Mouse (Mus musculus) kidney, postnatal 14 days (tissue): ENCODE results near the gene Rtl9.

Experiments used
- DNase-seq: peaks from one replicate; pipeline ENCODE4 v3.0.0; 2022; ENCODE audit warnings: mixed read lengths

The Rtl9 gene

GRCm38 (mm10) chrX:143099044-143099754, at the start of gene Rtl9:
Rtl9 (plus strand) TSS chrX:143099594.
- peak; percentile 18 for DNase-seq

DNA sequence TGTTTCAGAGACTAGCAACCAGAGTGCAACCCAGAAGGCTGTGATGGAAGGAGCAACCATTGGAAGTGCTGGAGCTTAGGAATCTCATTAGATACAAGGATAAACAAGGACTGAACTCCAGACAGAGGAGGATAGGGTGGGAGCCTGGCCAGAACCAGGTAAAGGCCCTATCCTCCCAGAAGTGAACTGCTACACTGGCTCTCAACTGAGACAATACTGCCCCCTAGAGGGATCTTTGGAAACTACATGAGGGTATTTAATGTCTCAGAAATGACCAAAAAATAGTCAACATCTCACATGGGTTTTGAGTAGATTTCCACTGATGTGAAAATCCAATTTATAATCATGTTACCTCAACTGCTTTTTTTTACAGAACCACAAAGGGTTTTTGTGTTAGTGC, 47.9 kb upstream of the Rtl9 start:
- DNase-seq: peak; percentile 20

- no peak for DNase-seq
Observed at GRCm38 (mm10) chrX:143051921-143052320, 47.5 kb upstream of the Rtl9 start.

GRCm38 (mm10) chrX:143058829-143059228, 40.6 kb upstream of the Rtl9 start:
- peak; percentile 65 for DNase-seq

DNA sequence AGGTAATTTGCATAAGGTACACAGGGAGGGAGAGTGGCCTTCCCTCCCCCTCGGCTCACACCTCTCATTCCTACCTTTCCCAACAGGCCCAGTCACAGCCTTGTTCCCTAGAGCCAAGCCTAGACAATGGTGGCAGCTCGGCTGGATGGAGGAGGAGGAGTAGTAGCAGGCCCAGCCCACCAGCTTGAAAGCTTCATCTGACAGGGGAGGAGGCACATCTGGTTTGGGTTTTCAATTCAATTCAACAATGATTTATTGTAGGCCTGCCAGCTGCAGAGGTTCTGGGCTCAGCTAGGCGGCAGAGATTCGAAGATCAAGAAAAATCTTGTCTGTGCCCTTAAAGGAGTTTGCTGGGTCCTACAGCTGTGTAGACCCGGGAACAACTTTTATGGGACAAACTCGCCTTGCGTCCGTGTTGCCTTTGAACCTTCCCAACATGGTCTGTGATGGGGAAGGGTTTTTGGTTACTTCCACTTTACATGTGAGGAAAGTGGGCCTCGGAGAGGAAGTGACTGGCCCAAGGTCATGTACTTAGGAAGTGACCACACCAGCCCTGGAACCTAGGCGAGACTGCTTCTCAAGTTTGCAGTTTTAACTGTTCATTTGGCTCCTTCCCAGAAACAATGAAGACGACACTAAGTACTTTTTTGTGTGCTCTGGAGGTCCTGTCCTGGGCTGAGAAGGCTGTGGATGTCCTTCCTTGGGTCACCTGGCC, 36.6 kb upstream of the Rtl9 start:
- no peak for DNase-seq

GRCm38 (mm10) chrX:143063780-143064179, 35.6 kb upstream of the Rtl9 start:
- no peak for DNase-seq

DNA sequence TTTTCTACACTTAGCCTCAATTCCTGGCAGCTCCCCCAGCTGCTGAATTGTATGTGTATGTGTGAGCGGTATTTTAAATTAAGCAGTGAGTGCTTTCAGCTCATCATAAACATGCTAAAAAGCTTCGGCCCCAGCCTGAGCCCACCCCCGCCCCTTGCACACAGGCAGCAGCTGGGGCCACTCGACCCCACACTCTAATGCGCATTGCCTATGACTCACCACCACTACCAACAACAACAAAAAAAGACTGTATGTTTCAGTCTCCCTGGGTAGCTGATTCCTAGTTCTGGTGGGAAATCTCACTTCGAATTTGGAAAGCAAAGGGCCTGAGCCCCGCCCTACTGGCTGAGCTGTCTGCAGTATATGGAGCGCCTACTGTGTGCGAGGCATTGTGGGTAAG, 35.1 kb upstream of the Rtl9 start:
- DNase-seq: no peak

DNA sequence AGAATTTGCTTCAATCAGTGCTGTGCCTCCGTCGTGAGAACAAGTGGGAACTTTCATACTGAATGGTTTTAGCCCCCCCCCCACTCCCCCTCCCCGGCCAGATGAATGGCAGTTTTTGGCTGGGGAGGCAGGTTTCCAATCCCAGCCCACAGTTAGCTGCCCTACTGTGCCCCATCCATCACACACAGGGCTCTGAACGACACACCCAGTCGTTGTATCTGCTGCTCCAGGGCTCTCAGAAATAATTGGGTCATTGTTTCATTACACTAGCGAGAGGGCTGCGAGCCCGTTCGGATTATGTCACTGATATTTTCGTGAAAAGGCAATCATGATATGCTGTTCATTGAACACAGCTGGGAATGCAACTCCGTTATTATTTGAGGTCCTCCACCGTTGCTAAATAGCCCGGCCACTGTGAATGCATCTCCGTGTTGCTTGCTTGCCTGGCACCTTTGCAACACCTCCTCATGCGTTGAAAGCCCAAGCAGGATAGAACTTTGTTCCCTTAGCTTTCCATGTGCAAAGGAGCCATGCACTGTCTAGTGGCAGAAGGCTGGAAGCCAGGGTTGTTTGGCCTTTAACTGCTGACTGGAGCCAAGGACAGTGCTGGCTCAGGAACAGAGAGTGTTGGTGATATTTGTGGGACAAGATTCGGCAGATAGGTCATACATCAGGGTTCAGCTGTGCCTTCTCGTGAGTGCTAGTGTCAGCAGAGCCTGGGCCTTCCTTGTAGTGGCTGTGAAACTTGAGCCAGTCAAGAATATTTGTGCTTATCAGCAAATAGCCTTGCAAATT, 32.9 kb upstream of the Rtl9 start:
- no peak for DNase-seq

DNA sequence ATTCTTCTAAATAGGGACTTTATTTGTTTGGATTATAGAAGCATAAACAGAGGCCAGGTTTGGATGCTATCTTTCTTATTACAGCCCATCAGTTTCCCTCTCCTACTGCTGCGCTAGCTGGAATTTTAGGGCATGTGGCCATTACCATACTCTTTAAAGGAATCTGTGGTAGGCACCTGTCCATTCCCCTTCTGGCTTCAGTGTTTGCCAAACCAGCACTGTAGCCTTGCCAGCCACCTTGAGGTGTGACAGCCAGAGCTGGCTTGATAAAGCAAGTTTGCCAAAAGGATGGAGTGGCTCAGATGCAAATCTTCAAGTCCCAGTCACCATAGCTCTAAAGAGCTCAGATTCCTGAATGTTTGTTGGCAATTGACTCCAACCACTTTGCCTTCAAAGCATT, 32.3 kb upstream of the Rtl9 start:
- DNase-seq: no peak

DNA sequence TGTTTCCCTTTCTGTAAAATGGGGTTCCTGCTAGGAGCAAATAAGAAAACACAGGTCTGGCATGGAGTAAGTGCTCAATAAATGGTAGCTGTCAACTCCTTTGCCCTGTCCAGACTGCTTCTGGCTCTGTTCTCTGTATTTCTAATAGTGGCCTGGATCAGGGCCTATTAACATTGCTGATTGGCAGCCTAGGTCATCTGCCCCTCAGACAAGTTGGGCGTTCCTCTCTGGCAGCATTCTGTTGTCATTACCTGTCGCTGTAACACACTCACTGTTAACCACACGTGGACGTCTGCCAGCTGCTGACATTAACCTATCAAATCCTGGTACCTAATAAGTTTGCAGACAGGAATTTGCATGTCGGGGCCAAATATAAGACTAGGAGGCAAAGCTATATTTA, 31.8 kb upstream of the Rtl9 start:
- DNase-seq: no peak

- peak; percentile 10 for DNase-seq
Observed at GRCm38 (mm10) chrX:143080458-143081336, 18.7 kb upstream of the Rtl9 start.

- no peak for DNase-seq
Observed at GRCm38 (mm10) chrX:143082732-143083131, 16.7 kb upstream of the Rtl9 start.

GRCm38 (mm10) chrX:143088225-143088624, 11.2 kb upstream of the Rtl9 start:
- DNase-seq: no peak

GRCm38 (mm10) chrX:143090904-143091588, 8.3 kb upstream of the Rtl9 start:
- no peak for DNase-seq

- DNase-seq: no peak
Observed at GRCm38 (mm10) chrX:143097551-143097950, 1.8 kb upstream of the Rtl9 start.

- DNase-seq: no peak
Observed at GRCm38 (mm10) chrX:143103146-143103545, 3.8 kb downstream of the Rtl9 start.

- no peak for DNase-seq
Observed at GRCm38 (mm10) chrX:143105866-143106265, 6.5 kb downstream of the Rtl9 start.

GRCm38 (mm10) chrX:143112546-143112945, 13.2 kb downstream of the Rtl9 start:
- DNase-seq: no peak
